Mouse (Mus musculus): Measurements from ENCODE around the gene BC030867. TPM values are rescaled to one million over a fixed set of nuclear protein-coding genes. Genes with fewer than 3 reads are reported as not detected.

Gene BC030867
- total RNA-seq (2017), result 3.6 and 4.9 TPM in 2 replicates

GRCm38 (mm10) chr11:102248630-102249230, at the start of gene BC030867:
TSS of gene BC030867 (plus strand) at chr11:102248882.
- ATAC-seq (replicated peaks in 1 of 2; ENCODE audit: insufficient read depth in 1 of 2, low FRiP score in 2 of 2, low TSS enrichment in 1 of 2, low read depth in 1 of 2, poor library complexity in 2 of 2, severe bottlenecking in 2 of 2), result peak; percentile 80 to 82

- no peak for ATAC-seq (replicated peaks in 1 of 2; ENCODE audit: insufficient read depth in 1 of 2, low FRiP score in 2 of 2, low TSS enrichment in 1 of 2, low read depth in 1 of 2, poor library complexity in 2 of 2, severe bottlenecking in 2 of 2)
Observed at GRCm38 (mm10) chr11:102199856-102200255, 48.8 kb upstream of the BC030867 start.

- no peak; a peak in 1 of 4 replicates for ATAC-seq (replicated peaks in 1 of 2; ENCODE audit: insufficient read depth in 1 of 2, low FRiP score in 2 of 2, low TSS enrichment in 1 of 2, low read depth in 1 of 2, poor library complexity in 2 of 2, severe bottlenecking in 2 of 2)
Observed at GRCm38 (mm10) chr11:102201408-102201821, 47.3 kb upstream of the BC030867 start.

GRCm38 (mm10) chr11:102206481-102206880, 42.2 kb upstream of the BC030867 start:
- ATAC-seq (replicated peaks in 1 of 2; ENCODE audit: insufficient read depth in 1 of 2, low FRiP score in 2 of 2, low TSS enrichment in 1 of 2, low read depth in 1 of 2, poor library complexity in 2 of 2, severe bottlenecking in 2 of 2), result no peak

- ATAC-seq (replicated peaks in 1 of 2; ENCODE audit: insufficient read depth in 1 of 2, low FRiP score in 2 of 2, low TSS enrichment in 1 of 2, low read depth in 1 of 2, poor library complexity in 2 of 2, severe bottlenecking in 2 of 2), result peak in 1 of 2 experiments; percentile 10; a peak in 1 of 4 replicates
Observed at GRCm38 (mm10) chr11:102207825-102208777, 40.6 kb upstream of the BC030867 start.

- no peak for ATAC-seq (replicated peaks in 1 of 2; ENCODE audit: insufficient read depth in 1 of 2, low FRiP score in 2 of 2, low TSS enrichment in 1 of 2, low read depth in 1 of 2, poor library complexity in 2 of 2, severe bottlenecking in 2 of 2)
Observed at GRCm38 (mm10) chr11:102208846-102209245, 39.8 kb upstream of the BC030867 start.

GRCm38 (mm10) chr11:102209742-102210141, 38.9 kb upstream of the BC030867 start:
- ATAC-seq (replicated peaks in 1 of 2; ENCODE audit: insufficient read depth in 1 of 2, low FRiP score in 2 of 2, low TSS enrichment in 1 of 2, low read depth in 1 of 2, poor library complexity in 2 of 2, severe bottlenecking in 2 of 2), result peak; percentile 33 to 56; a peak in 1 of 4 replicates

GRCm38 (mm10) chr11:102210185-102210584, 38.5 kb upstream of the BC030867 start:
- no peak for ATAC-seq (replicated peaks in 1 of 2; ENCODE audit: insufficient read depth in 1 of 2, low FRiP score in 2 of 2, low TSS enrichment in 1 of 2, low read depth in 1 of 2, poor library complexity in 2 of 2, severe bottlenecking in 2 of 2)

GRCm38 (mm10) chr11:102211011-102211410, 37.7 kb upstream of the BC030867 start:
- ATAC-seq (replicated peaks in 1 of 2; ENCODE audit: insufficient read depth in 1 of 2, low FRiP score in 2 of 2, low TSS enrichment in 1 of 2, low read depth in 1 of 2, poor library complexity in 2 of 2, severe bottlenecking in 2 of 2), result no peak

GRCm38 (mm10) chr11:102211936-102212341, 36.7 kb upstream of the BC030867 start:
- no peak for ATAC-seq (replicated peaks in 1 of 2; ENCODE audit: insufficient read depth in 1 of 2, low FRiP score in 2 of 2, low TSS enrichment in 1 of 2, low read depth in 1 of 2, poor library complexity in 2 of 2, severe bottlenecking in 2 of 2)

- ATAC-seq (replicated peaks in 1 of 2; ENCODE audit: insufficient read depth in 1 of 2, low FRiP score in 2 of 2, low TSS enrichment in 1 of 2, low read depth in 1 of 2, poor library complexity in 2 of 2, severe bottlenecking in 2 of 2), result no peak
Observed at GRCm38 (mm10) chr11:102214430-102215156, 34.1 kb upstream of the BC030867 start.

- ATAC-seq (replicated peaks in 1 of 2; ENCODE audit: insufficient read depth in 1 of 2, low FRiP score in 2 of 2, low TSS enrichment in 1 of 2, low read depth in 1 of 2, poor library complexity in 2 of 2, severe bottlenecking in 2 of 2), result no peak
Observed at GRCm38 (mm10) chr11:102215511-102215910, 33.2 kb upstream of the BC030867 start.

- ATAC-seq (replicated peaks in 1 of 2; ENCODE audit: insufficient read depth in 1 of 2, low FRiP score in 2 of 2, low TSS enrichment in 1 of 2, low read depth in 1 of 2, poor library complexity in 2 of 2, severe bottlenecking in 2 of 2), result no peak
Observed at GRCm38 (mm10) chr11:102216056-102216885, 32.4 kb upstream of the BC030867 start.

GRCm38 (mm10) chr11:102216886-102217240, 31.8 kb upstream of the BC030867 start:
- no peak for ATAC-seq (replicated peaks in 1 of 2; ENCODE audit: insufficient read depth in 1 of 2, low FRiP score in 2 of 2, low TSS enrichment in 1 of 2, low read depth in 1 of 2, poor library complexity in 2 of 2, severe bottlenecking in 2 of 2)

- no peak for ATAC-seq (replicated peaks in 1 of 2; ENCODE audit: insufficient read depth in 1 of 2, low FRiP score in 2 of 2, low TSS enrichment in 1 of 2, low read depth in 1 of 2, poor library complexity in 2 of 2, severe bottlenecking in 2 of 2)
Observed at GRCm38 (mm10) chr11:102217396-102217795, 31.3 kb upstream of the BC030867 start.

GRCm38 (mm10) chr11:102217876-102218430, 30.7 kb upstream of the BC030867 start:
- ATAC-seq (replicated peaks in 1 of 2; ENCODE audit: insufficient read depth in 1 of 2, low FRiP score in 2 of 2, low TSS enrichment in 1 of 2, low read depth in 1 of 2, poor library complexity in 2 of 2, severe bottlenecking in 2 of 2), result no peak

GRCm38 (mm10) chr11:102218783-102219182, 29.9 kb upstream of the BC030867 start:
- peak; percentile 70 to 87 for ATAC-seq (replicated peaks in 1 of 2; ENCODE audit: insufficient read depth in 1 of 2, low FRiP score in 2 of 2, low TSS enrichment in 1 of 2, low read depth in 1 of 2, poor library complexity in 2 of 2, severe bottlenecking in 2 of 2)

All from hematopoietic stem cell, adult 5-6 weeks (primary cell).